Mouse (Mus musculus) cerebellum, adult 11-12 months (tissue): Measurements from ENCODE around the gene Defb48.

ENCODE experiments used
- DNase-seq: peaks from one replicate; pipeline ENCODE4 v3.0.0; 2022

The Defb48 gene

DNA sequence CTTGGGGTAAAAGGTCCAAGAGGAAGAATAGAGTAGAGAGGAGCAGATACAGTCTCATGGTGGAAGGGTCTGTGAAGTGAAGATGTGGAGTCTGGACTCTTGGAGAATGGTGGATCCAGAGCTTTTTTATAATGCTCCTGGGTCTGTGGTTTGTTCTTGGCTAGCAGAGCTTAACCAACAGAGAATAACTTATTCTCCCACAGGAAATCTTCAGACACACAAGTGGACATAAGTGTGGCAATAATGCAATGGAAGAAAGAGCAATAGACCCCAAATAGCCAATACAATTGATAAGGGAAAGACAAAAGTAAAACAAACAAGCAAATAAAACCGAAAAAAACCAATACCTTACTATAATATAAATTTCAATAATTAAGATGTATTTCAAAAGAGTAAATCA, at the start of gene Defb48:
TSS of gene Defb48 (minus strand) at position 101 of the 400 bp plus-strand sequence.
- no peak for DNase-seq

DNA sequence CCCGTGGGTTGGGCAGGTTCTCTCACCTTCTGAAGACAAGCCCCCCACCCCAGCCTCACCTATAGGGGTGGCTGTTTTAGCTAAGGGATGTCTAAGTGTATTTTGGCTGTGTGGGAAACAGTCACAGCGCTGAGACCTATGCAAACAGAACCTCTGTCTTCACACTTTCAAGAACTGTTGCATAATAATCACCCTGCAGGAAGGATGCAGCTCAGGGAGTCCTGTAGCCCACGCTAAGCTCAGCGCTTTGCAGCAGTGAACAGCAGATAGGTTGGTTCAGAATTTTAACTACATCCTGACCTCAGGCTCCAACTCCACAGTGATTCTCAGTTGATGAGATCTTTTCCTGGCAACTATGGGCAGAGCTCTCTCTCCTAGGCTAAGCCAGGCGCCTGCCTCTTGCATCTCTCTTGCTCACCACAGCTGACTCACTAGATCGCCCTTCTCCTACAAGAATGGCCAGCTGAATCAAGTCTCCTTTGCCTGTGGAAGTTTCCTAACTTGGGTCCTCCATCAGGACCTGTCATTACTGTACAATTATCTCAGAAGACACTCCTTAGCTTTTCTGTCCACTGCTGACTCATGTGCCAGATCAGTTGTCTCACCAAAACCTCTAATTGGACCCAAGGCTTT, 36.3 kb upstream of the Defb48 start:
- DNase-seq: no peak

DNA sequence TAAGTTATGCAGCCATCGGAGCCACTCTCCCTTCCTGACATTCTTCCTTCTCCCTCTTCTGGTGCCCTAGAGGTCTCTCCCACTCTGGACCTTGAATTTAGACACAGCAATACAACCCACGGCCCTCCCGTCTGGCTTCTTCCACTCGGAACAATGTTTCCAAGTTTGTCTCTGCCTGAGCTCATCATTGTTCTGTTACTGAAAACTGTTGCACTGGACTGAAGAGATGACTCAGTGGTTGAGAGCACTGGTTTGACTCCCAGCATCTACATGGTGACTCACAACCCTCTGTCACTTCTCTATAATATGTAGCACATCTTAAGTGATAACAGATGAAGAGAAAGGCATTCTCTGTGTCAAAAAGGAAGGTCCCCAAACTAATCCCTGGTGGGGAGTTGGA, 30.4 kb upstream of the Defb48 start:
- DNase-seq: no peak

DNA sequence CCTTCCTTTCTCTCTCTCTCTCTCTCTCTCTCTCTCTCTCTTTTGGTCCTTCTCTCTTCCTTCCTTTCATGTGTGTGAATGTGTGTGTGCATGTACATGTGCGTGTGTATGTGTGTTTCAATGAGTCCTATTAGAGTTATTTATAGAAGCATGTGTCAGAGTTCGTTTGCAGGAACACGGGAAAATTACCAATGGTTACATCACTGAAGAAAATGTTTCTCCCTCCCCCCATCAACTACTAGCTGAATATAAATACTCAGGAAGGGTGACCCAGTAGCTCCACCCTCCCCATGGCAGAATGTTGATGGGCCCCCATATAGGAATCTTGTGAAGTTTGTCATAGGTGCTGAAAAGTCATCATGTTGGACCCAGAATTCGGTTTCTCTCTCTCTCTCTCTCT, 28.8 kb upstream of the Defb48 start:
- no peak for DNase-seq

DNA sequence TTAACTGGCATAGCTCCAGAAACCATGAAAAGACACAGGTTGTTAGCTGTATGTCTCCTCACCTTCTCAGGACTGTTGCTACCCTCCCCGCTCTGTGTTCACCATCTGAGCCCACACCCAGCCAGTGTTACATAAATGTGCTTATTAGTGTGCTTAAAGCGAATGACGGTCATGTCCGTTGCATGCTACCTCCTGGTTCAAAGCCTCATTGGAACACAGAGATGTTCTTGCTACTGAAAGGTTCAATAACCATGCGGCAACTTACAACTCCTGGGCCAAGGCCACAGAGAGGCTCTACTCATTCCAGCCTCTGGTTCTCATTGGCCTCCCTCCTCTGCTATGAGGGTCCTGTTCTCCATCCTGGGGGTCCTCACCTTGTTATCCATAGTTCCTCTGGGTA, 27.2 kb upstream of the Defb48 start, which contains the start of gene Defb43:
TSS of gene Defb43 (plus strand) at position 301 of the 400 bp plus-strand sequence.
- DNase-seq: no peak

DNA sequence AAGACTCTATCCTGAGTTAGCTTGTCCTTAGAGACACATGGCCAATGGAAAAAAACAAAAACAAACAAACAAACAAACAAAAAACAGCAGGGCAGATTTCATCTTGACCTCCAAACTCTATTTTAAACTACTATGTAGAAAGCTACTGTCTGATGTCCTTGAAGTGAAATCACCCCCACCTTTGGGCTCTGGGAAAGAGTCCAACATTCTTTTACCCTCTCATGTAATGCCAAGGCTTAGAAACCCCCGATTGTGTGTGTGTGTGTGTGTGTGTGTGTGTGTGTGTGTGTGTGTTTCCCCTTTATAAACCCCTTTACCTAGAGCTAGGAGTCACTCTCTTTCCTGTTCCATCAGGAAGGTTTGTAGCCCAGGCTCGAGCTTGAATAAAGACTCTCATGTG, 18.3 kb upstream of the Defb48 start:
- no peak for DNase-seq

DNA sequence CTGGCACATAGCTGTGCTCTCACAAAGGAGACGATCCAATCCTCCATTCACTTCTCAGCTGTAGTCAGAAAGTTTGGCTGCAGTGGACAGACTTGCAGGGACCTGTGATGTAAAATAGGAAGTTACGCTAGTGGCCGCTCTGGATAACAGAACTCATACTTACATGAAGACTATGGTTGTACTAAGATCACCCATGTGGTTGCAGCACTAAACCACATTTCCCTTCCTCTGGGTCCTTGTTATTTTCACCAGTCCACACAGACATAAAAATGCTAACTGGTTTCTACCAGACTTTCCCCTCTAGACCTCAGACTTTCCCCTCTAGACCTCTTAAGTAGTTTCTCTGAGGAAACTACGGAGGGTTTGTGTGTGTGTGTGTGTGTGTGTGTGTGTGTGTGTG, 14.7 kb upstream of the Defb48 start:
- DNase-seq: no peak

DNA sequence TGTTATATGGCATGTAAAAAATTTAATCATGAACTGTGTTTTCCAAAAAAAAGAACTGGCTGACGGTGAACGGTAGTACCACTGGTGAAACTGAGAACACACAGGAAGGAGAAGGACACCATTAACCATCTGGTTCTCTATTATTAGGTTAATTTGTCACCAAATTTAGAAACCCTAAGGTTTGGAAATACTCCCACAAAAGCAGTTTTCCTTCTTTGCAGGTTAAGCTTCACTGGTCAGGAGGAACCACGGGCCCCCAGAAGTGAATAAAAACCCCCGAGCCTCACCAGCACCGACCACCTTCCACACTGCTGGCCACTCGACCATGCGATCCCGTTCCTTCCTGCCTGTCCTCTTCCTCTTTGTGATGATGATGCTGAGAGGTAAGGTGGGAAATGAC, 13.5 kb upstream of the Defb48 start, which contains the start of gene Defb47:
TSS of gene Defb47 (plus strand) at position 301 of the 400 bp plus-strand sequence.
- DNase-seq: no peak

DNA sequence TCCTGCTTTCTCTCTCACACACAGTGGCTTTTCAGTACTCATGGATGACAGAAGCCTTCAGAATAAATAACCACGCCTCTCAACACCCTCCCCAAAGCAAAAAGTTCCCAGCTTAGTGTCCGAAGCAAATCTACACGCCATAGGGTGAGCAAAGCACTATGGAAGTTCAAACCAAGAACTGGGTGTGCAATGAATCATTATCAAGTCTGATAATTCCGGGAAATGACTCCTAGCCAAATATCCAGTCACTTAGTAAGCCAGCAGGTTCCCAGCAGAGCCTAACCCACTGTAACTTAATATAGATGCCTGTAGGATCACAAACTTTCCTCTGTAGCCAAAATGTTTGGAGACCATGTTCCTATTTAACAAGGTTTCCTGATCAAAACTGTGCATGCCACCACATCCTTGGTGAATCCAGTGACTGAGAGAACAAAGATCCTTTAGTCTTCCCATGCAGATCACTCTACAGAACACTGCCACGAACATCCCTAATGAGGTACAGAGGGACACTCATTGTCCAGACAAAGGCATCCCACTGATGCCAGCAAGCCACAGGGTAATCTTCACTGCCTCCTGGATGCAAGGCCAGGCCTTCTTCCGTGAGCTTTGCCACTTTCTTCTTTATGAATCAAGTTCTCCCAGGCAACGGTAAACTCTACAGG, 7.7 kb upstream of the Defb48 start:
- no peak for DNase-seq

DNA sequence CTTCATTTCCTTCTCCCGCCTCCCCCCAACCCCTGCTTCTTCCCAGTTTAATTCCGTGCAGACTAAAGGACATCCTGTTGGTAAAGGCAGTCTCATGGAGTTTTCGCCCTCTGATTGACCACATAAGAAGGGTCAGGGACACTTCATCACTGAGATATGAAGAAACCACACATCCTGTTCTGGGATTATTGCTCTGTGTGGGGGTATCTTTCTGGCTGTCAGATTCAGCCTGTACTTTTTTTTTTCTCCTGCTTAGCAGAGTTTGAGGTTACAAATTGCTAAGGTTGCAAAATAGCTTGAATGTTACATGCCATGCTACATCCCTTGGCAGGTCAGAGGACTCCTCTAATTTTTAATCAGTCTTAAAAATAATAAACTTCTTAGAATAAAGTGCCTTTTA, 7.0 kb upstream of the Defb48 start:
- no peak for DNase-seq

DNA sequence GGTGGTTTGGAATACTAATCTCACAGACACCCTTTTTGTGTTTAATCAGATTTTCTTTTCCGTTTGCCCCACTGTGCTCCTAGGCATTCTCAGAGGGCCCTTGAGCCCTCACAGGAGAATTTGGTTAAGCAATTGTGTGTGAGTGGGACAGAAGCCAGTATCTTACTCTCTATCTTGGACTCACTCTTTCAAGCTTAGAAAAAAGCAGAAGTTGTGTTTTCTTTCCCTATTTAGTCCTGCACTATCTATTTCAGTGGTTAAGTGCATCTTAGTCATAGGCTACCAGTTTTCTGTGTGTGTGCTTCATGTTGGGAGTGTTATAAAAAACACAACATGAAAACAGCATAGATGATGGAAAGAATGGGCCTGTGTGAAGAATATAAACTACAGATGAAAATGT, 4.5 kb downstream of the Defb48 start:
- DNase-seq: no peak

DNA sequence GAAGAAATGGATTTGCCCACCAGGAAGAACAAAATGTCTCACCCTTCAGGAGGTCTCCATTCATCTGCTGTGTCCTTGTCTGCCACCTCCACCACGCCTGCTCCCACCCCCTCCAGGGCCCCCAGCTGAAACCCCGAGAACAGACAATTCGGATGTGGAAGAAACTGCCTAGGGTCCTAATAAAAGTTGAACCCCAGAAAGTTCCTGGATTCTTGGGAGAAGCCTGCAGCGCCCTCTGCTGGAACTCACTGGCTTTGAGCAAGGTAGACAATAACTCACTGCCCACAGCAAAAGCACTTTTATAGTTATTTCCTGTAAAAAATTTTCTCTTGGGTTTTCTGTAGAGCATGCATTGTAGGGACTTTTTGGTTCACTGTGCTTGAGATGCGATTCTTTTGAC, 9.3 kb downstream of the Defb48 start:
- peak; percentile 12 for DNase-seq

DNA sequence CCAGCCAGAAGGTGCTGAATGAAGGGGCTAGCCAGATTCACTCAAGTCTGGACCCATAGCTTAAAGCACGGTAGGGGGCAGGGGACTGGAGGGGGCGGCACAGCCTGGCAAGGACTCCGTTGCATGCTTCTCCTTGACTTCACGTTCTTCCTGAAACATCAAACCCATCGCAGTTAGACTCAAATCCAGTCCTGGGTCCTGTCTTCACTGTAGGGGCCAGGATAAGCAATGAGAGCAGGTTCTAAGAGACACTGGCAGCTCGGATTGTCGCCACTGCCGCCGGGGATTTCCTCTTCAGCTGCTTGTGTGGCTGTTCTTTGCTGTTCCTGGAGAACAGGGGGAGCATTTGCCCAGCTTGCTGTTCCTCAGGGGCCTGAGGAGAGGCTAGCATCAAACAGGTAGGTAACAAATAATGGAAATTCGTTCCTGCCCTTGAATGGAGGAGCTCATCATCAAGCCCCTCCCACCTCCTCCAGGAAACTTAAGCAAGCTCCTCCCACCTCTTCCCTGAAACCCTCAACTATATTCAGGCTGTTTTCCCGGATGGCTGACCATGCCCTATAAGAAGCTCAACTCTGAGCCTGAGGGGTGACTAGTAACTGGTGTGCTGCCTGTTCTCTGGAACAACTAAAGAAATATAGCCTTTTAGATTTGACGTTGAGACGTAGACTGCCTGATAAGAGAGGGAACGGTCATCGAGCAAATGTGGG, 18.3 kb downstream of the Defb48 start:
- DNase-seq: no peak

DNA sequence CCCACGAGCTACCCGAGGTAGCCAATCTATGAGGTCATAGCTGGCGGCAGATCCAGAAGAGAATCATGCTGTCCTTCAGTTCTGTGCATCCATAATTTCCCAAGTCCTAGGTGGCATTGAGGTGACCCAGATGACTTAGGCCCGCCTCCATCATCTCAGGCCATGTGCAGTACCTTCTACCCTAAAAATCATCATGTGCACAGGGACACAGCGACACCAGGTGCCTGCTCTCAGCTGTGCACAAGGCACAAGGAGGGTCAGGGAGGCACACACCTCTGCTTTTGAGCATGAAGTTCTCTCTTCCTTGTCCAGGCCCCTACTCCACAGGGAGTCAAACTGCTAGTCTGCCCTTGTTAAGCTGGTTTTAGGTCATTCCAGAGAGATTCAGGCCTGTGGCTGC, 19.0 kb downstream of the Defb48 start:
- no peak for DNase-seq

DNA sequence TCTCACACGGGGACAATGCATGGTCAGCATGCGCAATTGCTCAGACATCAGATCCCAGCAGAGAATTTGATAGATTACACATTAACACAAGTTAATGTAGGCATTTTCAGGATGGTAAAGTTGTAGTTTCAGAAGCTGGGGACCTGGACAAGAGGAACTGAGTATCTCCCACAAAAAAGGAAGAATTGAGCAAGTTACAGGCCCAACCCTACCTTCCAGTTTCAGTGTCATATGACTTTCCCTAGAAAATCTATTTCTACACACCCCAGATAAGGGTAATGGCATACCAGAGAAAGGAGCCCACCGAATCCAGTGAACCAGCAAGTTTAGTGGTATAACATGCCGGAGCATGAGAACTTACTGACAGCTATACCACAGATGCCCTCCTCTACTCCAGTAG, 20.7 kb downstream of the Defb48 start:
- DNase-seq: no peak

DNA sequence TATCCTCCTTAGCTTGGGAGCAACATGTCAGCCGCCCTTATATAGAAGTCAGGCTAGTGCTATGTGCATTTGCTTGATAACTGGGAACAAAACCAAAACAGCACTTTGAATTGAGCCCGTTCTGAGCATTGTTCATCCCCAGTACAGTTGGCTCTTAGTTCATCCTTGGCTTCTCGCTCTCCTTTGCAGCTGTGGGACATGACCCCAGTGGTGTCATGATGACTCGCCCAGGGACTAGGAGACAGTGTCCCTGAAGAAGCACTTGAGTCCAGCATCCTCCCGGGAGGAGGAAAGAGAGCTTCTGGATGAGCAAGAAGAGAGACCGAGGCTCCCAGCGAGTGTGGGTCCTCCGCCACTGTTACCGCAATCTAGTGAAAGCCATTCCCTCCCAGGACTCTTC, 28.2 kb downstream of the Defb48 start:
- DNase-seq: no peak

DNA sequence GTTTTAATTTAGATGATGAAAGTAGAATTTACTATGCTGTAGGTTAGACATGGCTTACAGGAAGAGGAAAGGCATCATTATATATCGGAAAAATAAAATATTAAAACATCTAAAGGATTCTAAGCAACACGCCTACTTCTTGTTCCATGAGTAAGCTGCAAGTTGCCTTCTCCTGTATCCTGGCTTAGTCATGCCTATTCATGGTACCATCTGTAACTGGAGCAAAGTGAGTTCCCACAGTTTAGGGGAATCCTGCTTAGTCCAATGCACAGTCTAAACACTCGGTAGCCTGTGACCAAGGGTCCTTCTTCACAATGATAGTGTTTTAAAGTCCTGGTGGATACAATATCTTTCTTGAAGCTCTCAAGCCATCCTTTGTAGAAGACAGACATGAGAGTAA, 37.5 kb downstream of the Defb48 start:
- no peak for DNase-seq

DNA sequence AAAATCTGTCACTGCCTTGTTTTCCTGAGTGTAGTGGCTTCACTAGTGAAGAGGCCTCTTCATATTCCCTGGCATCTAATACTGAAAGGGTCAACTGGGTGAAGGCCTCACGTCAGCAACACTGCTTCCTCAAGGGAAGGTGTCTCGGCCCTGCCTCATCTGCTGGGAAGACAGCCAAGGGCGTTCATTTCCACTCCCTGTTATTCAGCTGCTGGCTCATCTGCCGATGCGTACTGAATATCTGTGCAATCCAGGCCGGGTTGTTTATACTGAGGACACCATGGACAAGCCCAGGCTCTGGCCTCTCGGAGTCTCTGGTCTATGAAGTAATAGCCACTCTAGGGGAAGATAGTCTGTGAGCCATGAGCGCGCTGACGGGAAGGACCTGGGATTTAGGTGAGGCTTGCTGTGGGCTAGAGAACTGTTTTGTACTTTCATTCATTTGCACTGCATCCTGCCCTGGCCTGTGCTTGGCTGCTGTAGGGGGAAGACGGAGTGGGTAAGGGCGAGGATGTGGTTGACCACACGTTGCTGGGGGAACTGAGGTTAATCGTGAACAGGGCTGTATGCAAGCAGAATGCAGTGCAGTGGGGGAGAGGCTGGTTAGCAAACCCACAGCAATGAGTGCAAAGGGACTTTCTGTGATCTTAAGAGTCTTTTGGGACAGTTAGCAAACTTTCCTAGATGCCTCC, 43.8 kb downstream of the Defb48 start:
- no peak for DNase-seq

DNA sequence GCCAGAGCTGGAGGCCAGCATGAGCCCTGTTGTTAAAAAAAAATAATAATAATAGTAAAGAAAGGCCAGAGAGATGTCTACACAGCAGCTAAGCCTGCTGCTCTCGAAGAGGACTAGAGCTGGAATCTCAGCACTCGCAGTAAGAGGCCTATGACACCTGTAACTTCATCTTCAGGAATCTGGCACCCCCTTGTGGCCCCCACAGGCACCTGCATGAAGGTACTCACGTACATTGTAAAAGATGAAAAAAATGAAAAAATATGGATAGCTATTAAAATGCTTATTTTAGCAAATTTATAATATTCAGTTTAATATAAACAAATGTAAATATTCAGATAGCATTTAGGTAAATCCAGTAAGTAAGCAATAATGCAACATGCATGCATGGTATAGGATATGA, 44.9 kb downstream of the Defb48 start:
- no peak for DNase-seq

DNA sequence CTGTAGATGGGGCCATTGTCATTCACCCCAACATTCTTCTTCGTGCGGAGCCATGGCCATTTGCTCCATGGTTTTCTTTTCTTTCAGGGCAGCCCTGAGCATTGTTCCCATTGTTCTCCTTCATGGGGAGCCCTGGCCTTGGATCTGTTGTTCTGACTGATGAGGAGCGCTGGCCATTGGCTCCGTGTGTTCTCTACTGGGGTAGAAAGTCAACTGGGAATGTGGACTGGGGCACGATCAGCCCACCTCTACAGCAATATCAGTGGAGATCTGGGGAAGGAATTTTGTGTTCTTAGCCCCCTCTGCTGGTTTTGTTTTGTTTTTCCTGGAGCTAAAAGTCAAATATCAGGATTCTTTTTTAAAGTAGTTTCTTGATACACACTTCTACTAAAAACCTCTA, 46.6 kb downstream of the Defb48 start:
- peak; percentile 26 for DNase-seq

DNA sequence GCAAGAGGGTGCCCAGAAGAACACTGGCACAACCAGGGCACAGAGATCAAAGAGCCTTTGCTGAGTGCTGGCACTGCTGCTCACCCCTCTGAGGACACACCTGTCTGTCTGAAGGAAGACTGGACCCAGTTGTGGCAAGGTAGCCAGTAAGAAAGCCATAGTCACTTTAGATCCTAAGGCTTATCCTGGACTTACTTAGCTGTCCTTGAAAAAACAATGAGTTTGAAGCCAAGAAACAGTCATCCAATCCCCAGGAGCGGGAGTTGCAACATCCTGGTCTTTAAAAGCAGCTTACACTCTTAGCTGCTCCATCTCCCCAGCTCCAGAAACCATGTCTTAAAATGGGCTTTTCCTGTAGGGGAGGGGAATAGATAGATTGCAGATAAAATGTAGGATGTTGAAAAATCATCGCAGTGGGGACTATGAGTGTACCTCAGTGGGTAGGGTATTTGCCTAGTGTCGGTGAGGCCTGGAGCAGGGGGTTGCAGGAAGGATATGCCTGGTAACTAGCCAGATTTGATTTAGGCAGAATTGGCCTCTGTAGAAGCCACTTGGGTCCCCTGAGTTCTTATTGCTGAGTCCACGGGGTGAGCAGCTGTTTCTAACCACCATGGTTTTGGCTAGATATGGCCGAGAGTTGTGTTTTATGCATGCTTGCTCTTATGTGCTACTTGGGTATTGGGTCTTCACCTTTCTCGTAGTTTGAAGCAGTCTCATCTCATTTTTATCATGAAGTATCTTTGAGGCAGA, 47.5 kb downstream of the Defb48 start:
- DNase-seq: no peak

DNA sequence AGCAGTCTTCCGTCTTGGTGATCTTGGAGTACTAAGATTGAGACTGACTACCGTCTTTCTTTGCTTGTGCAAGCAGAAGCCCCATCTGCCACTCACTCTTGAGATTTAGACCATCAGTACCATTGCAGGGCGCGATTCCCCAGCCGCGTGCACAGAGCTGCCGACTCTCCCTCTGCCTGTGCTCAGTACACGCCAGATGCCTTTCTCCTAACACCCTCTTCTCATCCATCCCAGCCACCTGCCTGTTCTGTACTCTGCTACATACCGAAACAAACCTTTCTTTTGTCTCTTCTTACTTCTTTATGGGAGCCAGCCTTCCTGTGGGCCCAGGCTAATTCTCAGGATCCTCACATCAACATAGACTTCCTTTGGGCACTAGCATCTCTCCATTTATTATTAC, 48.9 kb downstream of the Defb48 start:
- no peak for DNase-seq

DNA sequence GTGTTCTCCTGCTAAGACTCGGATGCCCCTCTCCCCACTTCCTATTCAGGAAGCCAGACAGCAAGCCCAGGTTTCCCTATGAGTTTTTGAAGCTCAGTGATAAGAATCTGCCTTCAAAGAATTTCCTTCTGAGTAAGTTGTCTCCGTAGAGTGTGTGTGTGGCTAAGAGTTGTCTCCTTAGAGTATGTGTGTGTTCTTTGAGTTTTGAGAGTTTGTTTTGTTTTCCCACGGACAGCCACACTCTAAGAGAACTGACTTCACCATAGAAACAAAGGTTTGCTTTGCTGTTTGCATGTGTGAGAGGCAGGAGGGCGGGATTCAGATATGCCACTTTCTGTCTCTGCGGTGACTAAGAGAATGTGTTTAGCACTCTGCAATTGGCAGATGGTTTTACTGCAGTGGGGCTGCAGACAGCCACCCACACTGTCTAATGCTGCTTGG, 56.2 kb downstream of the Defb48 start:
- DNase-seq: no peak
